Mouse (Mus musculus) E14TG2a.4 (cell line): ENCODE results near the gene Sfxn5.

Experiments
- CTCF ChIP-seq: conservative IDR thresholded peaks from 2 replicates; pipeline ENCODE4 v1.5.1; 2014; ENCODE audit warnings: low read length
- POU5F1 ChIP-seq: IDR thresholded peaks from 2 replicates; pipeline ENCODE4 v1.6.1; 2014; ENCODE audit warnings: low read length, borderline replicate concordance

DNA sequence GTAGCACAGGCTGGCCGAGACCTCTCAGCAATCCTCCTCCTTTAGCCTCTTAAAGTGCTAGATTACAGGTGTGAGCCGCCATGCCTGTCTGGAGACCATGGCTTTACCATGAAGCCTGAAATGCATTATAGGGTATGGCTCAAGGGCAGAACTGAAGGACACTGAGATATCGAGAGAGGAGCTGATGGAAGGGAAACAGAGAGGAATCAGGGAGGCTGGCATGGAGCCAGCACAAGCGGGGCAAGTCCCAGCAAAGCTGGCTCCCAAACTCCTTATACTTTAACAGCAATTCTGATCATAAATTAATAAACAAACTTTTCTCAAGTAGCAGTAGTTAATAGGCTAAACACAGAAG, 30.7 kb upstream of the Sfxn5 start:
- no peak for TF ChIP-seq POU5F1
- TF ChIP-seq CTCF, result no peak
